Mouse (Mus musculus): ENCODE measurements around the gene Commd7. TPM values are rescaled to one million over a fixed set of nuclear protein-coding genes. Genes with fewer than 3 reads are reported as not detected.

Commd7 gene
- polyA plus RNA-seq, 1 experiment: 17.0 TPM

DNA sequence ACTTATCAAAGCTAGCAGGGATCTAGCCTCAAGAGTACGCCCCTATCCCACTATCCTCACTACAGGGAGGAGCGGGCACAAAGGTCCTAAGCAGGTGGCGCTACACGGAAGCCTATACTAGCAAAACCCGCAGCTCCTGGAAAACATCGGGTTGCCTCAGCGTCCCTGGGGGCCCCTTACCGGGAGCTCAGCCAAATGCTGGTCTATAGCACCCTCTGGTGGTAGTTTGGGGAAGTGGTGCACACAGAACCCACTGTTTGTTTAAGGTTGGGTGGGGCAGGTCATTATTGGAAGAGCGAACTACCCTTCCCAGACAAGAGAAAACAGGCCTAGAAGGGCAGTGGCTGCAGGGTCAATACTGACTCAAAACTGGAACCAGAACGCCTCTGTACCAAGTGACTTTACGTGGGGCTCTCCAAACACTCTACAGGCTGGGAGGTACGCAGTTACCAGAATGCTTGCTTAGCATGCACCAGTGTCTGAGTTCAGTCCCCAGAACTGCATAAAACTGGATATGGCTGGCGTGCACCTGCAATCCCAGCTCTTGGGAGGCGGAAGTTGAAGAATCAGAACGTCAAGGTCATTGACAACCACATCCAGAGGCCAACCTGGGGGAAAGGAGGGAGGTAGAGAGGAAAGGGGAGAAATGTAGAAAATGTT is 45.9 kb downstream of the Commd7 start:
- no peak for DNase-seq (ENCODE audit: low read depth)

DNA sequence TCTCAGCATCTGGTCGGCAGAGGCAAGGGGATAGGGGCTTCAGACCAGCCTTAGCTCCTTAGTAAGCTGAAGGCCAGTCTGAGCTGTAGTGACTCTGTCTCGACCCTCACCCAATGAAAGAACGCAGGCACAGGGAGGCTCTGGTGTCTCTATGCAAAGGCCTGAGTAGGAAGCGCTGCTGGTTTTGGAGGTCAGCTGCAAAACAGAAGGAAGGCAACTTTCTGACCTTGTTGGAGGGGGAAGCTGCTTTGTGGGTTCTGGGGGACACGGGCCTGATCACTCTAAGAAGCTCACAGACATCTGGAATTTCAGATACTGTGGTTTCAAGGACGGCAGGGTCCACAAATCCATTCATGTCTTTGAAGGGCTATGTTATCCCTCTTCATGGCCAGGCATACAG is 46.6 kb downstream of the Commd7 start:
- DNase-seq (ENCODE audit: low read depth): no peak

GRCm38 (mm10) chr2:153584396-153584795 is 48.2 kb downstream of the Commd7 start:
- no peak for DNase-seq (ENCODE audit: low read depth)

DNA sequence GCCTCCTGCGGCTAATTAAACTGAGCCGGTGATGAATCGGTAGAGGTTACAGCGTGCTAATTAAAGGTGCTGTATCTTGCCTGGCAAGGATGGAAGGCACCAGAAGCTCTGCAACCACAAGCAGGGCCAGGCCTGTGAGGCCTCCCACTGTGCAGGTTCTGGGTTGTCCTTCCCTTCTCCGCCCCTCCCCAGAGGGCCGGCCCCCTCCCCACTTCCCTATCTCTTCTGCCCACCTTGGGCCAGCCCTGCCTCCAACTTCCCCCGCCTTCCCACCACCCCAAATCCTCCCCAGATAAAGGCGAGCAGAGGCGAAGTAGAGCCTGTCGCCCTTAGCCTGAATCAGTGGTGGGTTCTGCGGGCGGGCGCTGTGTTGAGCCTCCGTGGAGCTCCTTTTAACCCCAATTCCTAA is 48.9 kb downstream of the Commd7 start:
- no peak for DNase-seq (ENCODE audit: low read depth)

- no peak for DNase-seq (ENCODE audit: low read depth)
These were observed 49.5 kb downstream of the Commd7 start for GRCm38 (mm10) chr2:153582876-153583585.

GRCm38 (mm10) chr2:153581416-153581815 is 51.2 kb downstream of the Commd7 start:
- DNase-seq (ENCODE audit: low read depth): no peak

DNA sequence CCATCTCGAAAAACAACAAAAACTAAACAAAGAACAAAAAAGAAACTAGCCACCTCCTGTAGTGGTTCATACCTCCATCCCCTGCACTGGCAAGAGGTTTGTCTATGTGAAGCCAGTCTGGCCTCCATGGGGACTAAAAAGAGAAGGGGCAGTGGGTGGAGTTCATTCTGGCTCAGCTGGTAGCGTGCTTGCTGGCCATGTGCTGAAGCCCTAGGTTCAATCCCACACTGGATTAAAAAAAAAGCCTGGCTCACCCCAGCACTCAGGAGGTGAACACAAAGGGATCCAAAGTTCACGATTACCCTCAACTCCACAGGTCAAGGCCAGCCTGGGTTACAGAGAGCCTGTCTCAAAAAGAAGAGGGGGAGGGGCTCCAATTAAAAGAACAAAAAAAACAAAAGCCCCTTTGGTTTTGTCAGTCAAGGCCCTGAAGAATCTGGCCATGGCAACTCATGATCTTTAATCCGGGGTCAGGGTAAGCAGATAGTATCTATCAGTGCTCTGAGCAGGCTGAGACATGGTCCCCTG is 52.1 kb downstream of the Commd7 start:
- no peak for DNase-seq (ENCODE audit: low read depth)

- no peak for DNase-seq (ENCODE audit: low read depth)
These were observed 52.5 kb downstream of the Commd7 start for GRCm38 (mm10) chr2:153580042-153580441.

DNA sequence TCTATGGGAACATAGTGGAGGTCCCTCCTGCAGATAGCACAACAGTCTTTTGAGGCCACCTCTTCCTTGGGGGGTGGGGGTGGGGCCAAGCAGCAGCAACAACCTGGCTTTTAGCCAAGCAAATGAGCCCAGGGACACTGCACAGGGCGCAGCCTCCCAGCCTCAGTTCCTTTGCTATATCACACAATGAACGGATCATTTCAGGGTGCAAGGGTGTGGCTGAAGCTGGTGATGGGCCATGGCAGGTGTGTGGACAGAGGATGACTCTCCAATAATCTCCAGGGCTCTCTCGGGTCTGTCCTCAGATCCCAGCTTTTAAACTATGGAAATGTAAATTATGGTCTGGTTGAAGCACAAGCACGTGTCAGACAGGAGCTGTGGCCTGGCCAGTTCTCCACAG is 55.5 kb downstream of the Commd7 start:
- no peak for DNase-seq (ENCODE audit: low read depth)

DNA sequence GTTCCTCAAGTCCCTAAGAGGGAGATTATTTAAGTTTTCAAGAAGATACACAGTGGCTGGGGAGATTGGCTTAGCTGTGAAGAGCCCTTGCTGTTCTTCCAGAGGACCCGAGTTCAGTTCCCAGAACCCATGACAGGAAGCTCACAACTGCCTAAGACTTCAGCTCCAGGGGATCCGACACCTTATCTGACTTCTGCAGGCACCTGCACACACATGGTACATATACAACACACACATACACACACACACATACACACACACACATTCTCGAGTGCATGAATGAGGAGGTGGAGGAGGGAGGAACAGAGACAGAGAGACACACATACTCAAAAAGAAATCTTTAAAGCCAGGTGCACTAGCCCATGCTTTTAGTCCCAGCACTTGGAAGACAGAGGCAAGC is 56.4 kb downstream of the Commd7 start:
- DNase-seq (ENCODE audit: low read depth): no peak

GRCm38 (mm10) chr2:153575554-153575953 is 57.0 kb downstream of the Commd7 start:
- no peak for DNase-seq (ENCODE audit: low read depth)

DNA sequence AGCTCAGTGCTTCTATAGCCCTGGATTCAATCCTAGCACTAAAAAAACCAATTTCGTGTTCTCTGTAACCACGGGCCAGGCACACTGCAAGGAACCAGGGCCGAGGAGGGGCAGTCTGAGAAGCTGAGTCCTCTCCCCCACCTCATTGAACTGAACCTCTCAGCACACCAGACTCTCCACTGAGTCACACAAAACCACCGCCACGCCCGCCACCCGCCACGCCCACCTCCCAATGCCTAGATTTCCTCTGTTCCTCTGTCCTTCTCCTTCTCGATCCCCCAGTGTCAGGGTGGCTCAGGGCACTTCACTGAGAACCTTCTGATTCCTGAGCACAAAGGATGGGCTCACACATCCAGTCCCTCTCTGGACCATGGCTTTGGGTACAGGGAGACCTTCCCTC is 59.5 kb downstream of the Commd7 start:
- no peak for DNase-seq (ENCODE audit: low read depth)

- no peak for DNase-seq (ENCODE audit: low read depth)
These were observed 64.0 kb downstream of the Commd7 start for GRCm38 (mm10) chr2:153568541-153568940.

DNA sequence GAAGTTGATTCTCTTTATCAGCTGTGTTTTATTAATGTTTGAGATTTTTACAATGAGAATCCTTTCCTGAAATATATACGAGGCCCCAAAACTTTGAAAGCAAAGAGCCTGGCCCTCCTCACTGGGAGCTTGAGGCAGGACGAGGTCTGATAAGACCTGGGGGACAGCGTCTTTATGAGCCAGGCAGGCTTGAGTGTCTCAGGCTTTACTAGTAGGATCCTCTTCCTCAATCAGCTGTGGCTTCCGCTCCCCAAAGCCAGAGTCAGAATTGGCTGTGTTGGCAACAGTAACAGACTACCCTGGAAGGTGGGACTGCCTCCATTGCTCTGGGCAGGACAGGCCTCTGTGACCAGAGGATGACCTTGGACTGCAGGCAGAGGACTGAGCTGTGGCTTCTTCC is 64.6 kb downstream of the Commd7 start:
- no peak for DNase-seq (ENCODE audit: low read depth)

Other genes starting within 250 kb of the Commd7 start
- not detected in 2 replicates for gene 4930404H24Rik, start 140.0 kb downstream of the Commd7 start, polyA plus RNA-seq (2012; rRNA removed)
- 14.1 and 19.4 TPM in 2 replicates for gene Nol4l, start 102.8 kb downstream of the Commd7 start, polyA plus RNA-seq (2012; rRNA removed)
- gene Dnmt3b, start 16.7 kb upstream of the Commd7 start, polyA plus RNA-seq (2012; rRNA removed): 1.9 and 2.2 TPM in 2 replicates
- gene Dnmt3c, start 63.9 kb upstream of the Commd7 start, polyA plus RNA-seq (2012; rRNA removed): not detected in 2 replicates
- 13.4 and 14.1 TPM in 2 replicates for gene Mapre1, start 108.5 kb upstream of the Commd7 start, polyA plus RNA-seq (2012; rRNA removed)
- gene Efcab8, start 147.2 kb upstream of the Commd7 start, polyA plus RNA-seq (2012; rRNA removed): 1.7 and 3.9 TPM in 2 replicates
- gene Sun5, start 238.3 kb upstream of the Commd7 start, polyA plus RNA-seq (2012; rRNA removed): 0.38 and 0.81 TPM in 2 replicates
- gene Bpifb2, start 242.3 kb upstream of the Commd7 start, polyA plus RNA-seq (2012; rRNA removed): 0.05 TPM in 1 of 2 replicates, not detected in the other